ENCODE assay signal across 19 mouse cellular contexts in genomic region chr11:51404865-51405440, GRCm38 (mm10).
DNase-seq lines count a peak whose midpoint lies in the region; ATAC-seq and TF ChIP-seq lines count a peak whose summit lies in the region.
"Had no signal": no experiment of that assay in that cellular context is flagged by ENCODE, and none has a peak within 500 bp of the region (broad histone marks: within the 10 kb centered on the region; RNA-seq: fewer than 3 reads in every experiment).

No protein-coding gene starts in this region.

- no peak for DNase-seq in lung, embryonic 14.5 days
- DNase-seq in lung, postnatal 4 days, result no peak
- DNase-seq in thymus, postnatal 0 days (ENCODE audit: low spot score), result no peak
- DNase-seq in midbrain, embryonic 14.5 days, result no peak
- no peak for DNase-seq in thymus, postnatal 25 days
- DNase-seq: adrenal gland, postnatal 36 days; cerebellum, adult 8-10 months; gastrocnemius, postnatal 36 days; heart, postnatal 10 days; lung, adult 2 months; thymus, postnatal 36 days had no signal

- H3K27ac ChIP-seq in lung, embryonic 14.5 days (ENCODE audit: low read depth), result no peak overlapping the region
- no peak overlapping the region for H3K27ac ChIP-seq in intestine, postnatal 0 days (ENCODE audit: low read depth, low read length)
- peak overlapping the region; percentile 85 for H3K27ac ChIP-seq in liver, embryonic 15.5 days (replicated peaks)
- no peak overlapping the region for H3K27ac ChIP-seq in midbrain, embryonic 14.5 days (replicated peaks; ENCODE audit: low read depth, low read length)
- H3K27ac ChIP-seq: hindbrain, embryonic 12.5 days; kidney, embryonic 15.5 days; midbrain, embryonic 12.5 days; neural tube, embryonic 13.5 days had no signal

- TF ChIP-seq CTCF in lung, embryonic 14.5 days (IDR thresholded peaks at IDR 0.05; ENCODE audit: low read depth), result no peak
- 0 out of 2 replicates have a peak, but pooled peaks have one; percentile 13 for TF ChIP-seq CTCF in intestine, postnatal 0 days (IDR thresholded peaks at IDR 0.05; ENCODE audit: low read depth)

- H3K4me1 ChIP-seq in lung, embryonic 14.5 days (ENCODE audit: insufficient read depth), result no peaks in the 10 kb centered on the region
- H3K4me1 ChIP-seq in intestine, postnatal 0 days (replicated peaks; ENCODE audit: control insufficient read depth, insufficient read depth, low read length), result no peaks in the 10 kb centered on the region
- peaks cover 86% of the 10 kb centered on the region for H3K4me1 ChIP-seq in liver, embryonic 15.5 days (replicated peaks)
- no peaks in the 10 kb centered on the region for H3K4me1 ChIP-seq in midbrain, embryonic 14.5 days (ENCODE audit: control insufficient read depth, insufficient read depth, low read length)
- H3K4me1 ChIP-seq: kidney, embryonic 15.5 days; midbrain, embryonic 12.5 days; neural tube, embryonic 13.5 days had no signal

- no peak overlapping the region for H3K9ac ChIP-seq in lung, embryonic 14.5 days
- no peak overlapping the region for H3K9ac ChIP-seq in intestine, postnatal 0 days (ENCODE audit: low read depth, low read length)
- H3K9ac ChIP-seq in liver, embryonic 15.5 days, result peak overlapping the region; percentile 42
- no peak overlapping the region for H3K9ac ChIP-seq in midbrain, embryonic 14.5 days (replicated peaks; ENCODE audit: low read length)
- H3K9ac ChIP-seq: hindbrain, embryonic 12.5 days; kidney, embryonic 15.5 days; midbrain, embryonic 12.5 days; neural tube, embryonic 13.5 days had no signal

- H3K36me3 ChIP-seq in lung, embryonic 14.5 days (ENCODE audit: insufficient read depth), result no peaks in the 10 kb centered on the region
- H3K36me3 ChIP-seq in intestine, postnatal 0 days (ENCODE audit: control insufficient read depth, insufficient read depth), result no peaks in the 10 kb centered on the region
- no peaks in the 10 kb centered on the region for H3K36me3 ChIP-seq in liver, embryonic 15.5 days (replicated peaks)
- H3K36me3 ChIP-seq in midbrain, embryonic 14.5 days (ENCODE audit: control insufficient read depth, insufficient read depth, low read length), result no peaks in the 10 kb centered on the region
- H3K36me3 ChIP-seq: hindbrain, embryonic 12.5 days; kidney, embryonic 15.5 days; midbrain, embryonic 12.5 days; neural tube, embryonic 13.5 days had no signal

- no peaks in the 10 kb centered on the region for H3K27me3 ChIP-seq in lung, embryonic 14.5 days (ENCODE audit: insufficient read depth, low read length)
- no peaks in the 10 kb centered on the region for H3K27me3 ChIP-seq in intestine, postnatal 0 days (replicated peaks; ENCODE audit: control insufficient read depth, insufficient read depth, low read length)
- H3K27me3 ChIP-seq in liver, embryonic 15.5 days, result no peaks in the 10 kb centered on the region
- no peaks in the 10 kb centered on the region for H3K27me3 ChIP-seq in midbrain, embryonic 14.5 days (ENCODE audit: control insufficient read depth, insufficient read depth, low read length)
- H3K27me3 ChIP-seq: hindbrain, embryonic 12.5 days; kidney, embryonic 15.5 days; midbrain, embryonic 12.5 days; neural tube, embryonic 13.5 days had no signal

- no peaks in the 10 kb centered on the region for H3K9me3 ChIP-seq in lung, embryonic 14.5 days (ENCODE audit: low read depth, low read length)
- H3K9me3 ChIP-seq in intestine, postnatal 0 days (ENCODE audit: control insufficient read depth), result no peaks in the 10 kb centered on the region
- H3K9me3 ChIP-seq in liver, embryonic 15.5 days (replicated peaks), result no peaks in the 10 kb centered on the region
- no peaks in the 10 kb centered on the region for H3K9me3 ChIP-seq in midbrain, embryonic 14.5 days (ENCODE audit: control insufficient read depth, low read length)
- H3K9me3 ChIP-seq: embryonic facial prominence, embryonic 10.5 days; hindbrain, embryonic 12.5 days; kidney, embryonic 15.5 days; midbrain, embryonic 12.5 days; neural tube, embryonic 13.5 days had no signal

- H3K4me2 ChIP-seq in lung, embryonic 14.5 days, result no peak overlapping the region
- H3K4me2 ChIP-seq in intestine, postnatal 0 days (replicated peaks; ENCODE audit: low read depth), result no peak overlapping the region
- peak overlapping the region; percentile 56 for H3K4me2 ChIP-seq in liver, embryonic 15.5 days
- H3K4me2 ChIP-seq in midbrain, embryonic 14.5 days (ENCODE audit: low read length), result no peak overlapping the region
- H3K4me2 ChIP-seq: hindbrain, embryonic 12.5 days; kidney, embryonic 15.5 days; midbrain, embryonic 12.5 days; neural tube, embryonic 13.5 days had no signal

- ATAC-seq in lung, embryonic 14.5 days (ENCODE audit: insufficient read depth), result peak; percentile 31; the same call in 1 of the 2 replicates
- peak; percentile 90 for ATAC-seq in intestine, postnatal 0 days
- ATAC-seq in liver, embryonic 15.5 days (ENCODE audit: insufficient read depth), result peak; percentile 74
- no peak for ATAC-seq in midbrain, embryonic 14.5 days (ENCODE audit: low FRiP score, low TSS enrichment)
- ATAC-seq: forebrain, embryonic 14.5 days had no signal

- H3K4me3 ChIP-seq in lung, embryonic 14.5 days (ENCODE audit: low read depth, low read length), result no peak overlapping the region
- no peak overlapping the region for H3K4me3 ChIP-seq in intestine, postnatal 0 days (ENCODE audit: low read depth, low read length)
- H3K4me3 ChIP-seq in liver, embryonic 15.5 days (replicated peaks), result peak overlapping the region; percentile 30
- no peak overlapping the region for H3K4me3 ChIP-seq in midbrain, embryonic 14.5 days (replicated peaks; ENCODE audit: low read depth, low read length)
- H3K4me3 ChIP-seq: embryonic facial prominence, embryonic 10.5 days; hindbrain, embryonic 12.5 days; kidney, embryonic 15.5 days; midbrain, embryonic 12.5 days; neural tube, embryonic 13.5 days had no signal

- 71% methylated on average over 5 of the region's 5 CpGs for WGBS in lung, embryonic 14.5 days
- 63% methylated on average over 5 of the region's 5 CpGs for WGBS in intestine, postnatal 0 days
- WGBS in liver, embryonic 15.5 days (ENCODE audit: insufficient replicate concordance), result 54% methylated on average over 5 of the region's 5 CpGs
- WGBS in midbrain, embryonic 14.5 days, result 85% methylated on average over 5 of the region's 5 CpGs
